Mouse (Mus musculus) forebrain, embryonic 11.5 days (tissue): Measurements from ENCODE around the gene Ifrd2. TPM values are rescaled to one million over a fixed set of nuclear protein-coding genes. Genes with fewer than 3 reads are reported as not detected.

Experiments used
- ATAC-seq: fragments of 200-750 bp; cut with Nextera tagmentation; replicated peaks from 2 replicates; pipeline ENCODE4 v1.8.0; 2017; ENCODE audit warnings: moderate TSS enrichment; ENCODE audit not compliant: low FRiP score
- DNase-seq: peaks from one replicate; pipeline ENCODE4 v3.0.0-alpha.2; 2017; ENCODE audit warnings: low spot score
- H3K27ac ChIP-seq: fragments of 300-500 bp; sonication (generic); 2 replicates; pipeline ENCODE4 v1.5.1; 2014; ENCODE audit warnings: low read depth, low read length
- H3K27me3 ChIP-seq: fragments of 300-500 bp; sonication (generic); 2 replicates; pipeline ENCODE4 v1.6.1; 2014; ENCODE audit warnings: mild to moderate bottlenecking, low read length, mixed read lengths; ENCODE audit not compliant: control insufficient read depth, insufficient read depth
- H3K36me3 ChIP-seq: fragments of 300-500 bp; sonication (generic); 2 replicates; pipeline ENCODE4 v1.6.1; 2014; ENCODE audit warnings: mild to moderate bottlenecking, low read length, moderate library complexity, mixed read lengths; ENCODE audit not compliant: control insufficient read depth, insufficient read depth
- H3K4me1 ChIP-seq: fragments of 300-500 bp; sonication (generic); replicated peaks from 2 replicates; pipeline ENCODE4 v1.6.1; 2014; ENCODE audit warnings: low read length, mixed read lengths; ENCODE audit not compliant: control insufficient read depth, insufficient read depth
- H3K4me2 ChIP-seq: fragments of 300-500 bp; sonication (generic); 2 replicates; pipeline ENCODE4 v1.6.1; 2014; ENCODE audit warnings: low read depth, mild to moderate bottlenecking, low read length, moderate library complexity, mixed read lengths; ENCODE audit not compliant: severe bottlenecking
- H3K4me3 ChIP-seq: fragments of 300-500 bp; sonication (generic); 2 replicates; pipeline ENCODE4 v1.5.1; 2014; ENCODE audit warnings: low read depth, low read length
- H3K9ac ChIP-seq: fragments of 300-500 bp; sonication (generic); 2 replicates; pipeline ENCODE4 v1.6.1; 2014; ENCODE audit warnings: low read length
- H3K9me3 ChIP-seq: fragments of 300-500 bp; sonication (generic); 2 replicates; pipeline ENCODE4 v1.6.1; 2016; ENCODE audit warnings: low read length, mixed read lengths; ENCODE audit not compliant: control insufficient read depth
- WGBS: fragments of 180-500 bp; shearing (Covaris S2); extraction: QIAGEN DNeasy Blood & Tissue Kit; methylation state at CpG from one replicate; pipeline ENCODE4 v1.1.7; 2014; 5-methylcytosine and 5-hydroxymethylcytosine counted together
- polyA plus RNA-seq: library from polyadenylated mRNA; unstranded; fragments of >200 nt; fragmentation: Nextera tagmentation; extraction: Ambion mirVana; gene quantifications from 2 replicates; pipeline ENCODE4 v1.2.1, GENCODE M21; 2014

Ifrd2 gene
- polyA plus RNA-seq, 1 experiment from 2014 or later, result 37.2 TPM

GRCm38 (mm10) chr9:107635279-107636028, 48.0 kb downstream of the Ifrd2 start, which contains the start of gene Gnai2:
Gnai2 (minus strand) TSS chr9:107635367.
- peak within 1 kb of the TSS; percentile 100 for H3K4me2 ChIP-seq
- ATAC-seq (peak; percentile 85), DNase-seq (peak; percentile 96)
- no peaks in the 10 kb centered on the region for H3K36me3 ChIP-seq
- WGBS, result 3% methylated on average over 38 of the region's 38 CpGs
- H3K9ac ChIP-seq, result peak within 1 kb of the TSS; percentile 97
- H3K9me3 ChIP-seq, result no peaks in the 10 kb centered on the region
- no peaks in the 10 kb centered on the region for H3K27me3 ChIP-seq
- H3K4me3 ChIP-seq, result peak within 1 kb of the TSS; percentile 89
- peaks cover 43% of the 10 kb centered on the region for H3K4me1 ChIP-seq
- H3K27ac ChIP-seq, result peak within 1 kb of the TSS; percentile 87

GRCm38 (mm10) chr9:107637070-107637469, 49.6 kb downstream of the Ifrd2 start:
- Histone ChIP-seq H3K27me3 (no peaks in the 10 kb centered on the region), H3K27ac (peak overlapping the region; percentile 90), H3K36me3 (no peaks in the 10 kb centered on the region), H3K4me3 (no peak overlapping the region), H3K4me1 (peaks cover 41% of the 10 kb centered on the region), H3K4me2 (peak overlapping the region; percentile 40), H3K9me3 (no peaks in the 10 kb centered on the region), H3K9ac (peak overlapping the region; percentile 54)
- 13% methylated on average over 7 of the region's 7 CpGs for WGBS
- DNase-seq, result peak; percentile 86
- peak; percentile 59 for ATAC-seq

- WGBS, result 37% methylated on average over 8 of the region's 8 CpGs
- peak overlapping the region; percentile 37; the same call in 1 of the 2 replicates for H3K9ac ChIP-seq
- H3K27me3 ChIP-seq, result no peaks in the 10 kb centered on the region
- peaks cover 32% of the 10 kb centered on the region for H3K4me1 ChIP-seq
- H3K9me3 ChIP-seq, result no peaks in the 10 kb centered on the region
- no peak overlapping the region for H3K4me2 ChIP-seq
- no peak overlapping the region for H3K4me3 ChIP-seq
- DNase-seq, result no peak
- no peaks in the 10 kb centered on the region for H3K36me3 ChIP-seq
- ATAC-seq, result no peak
- no peak overlapping the region for H3K27ac ChIP-seq
Measured at GRCm38 (mm10) chr9:107640257-107640772, 52.9 kb downstream of the Ifrd2 start.

- peak overlapping the region; percentile 32; the same call in 1 of the 2 replicates for H3K9ac ChIP-seq
- H3K27ac ChIP-seq, result peak overlapping the region; percentile 62
- H3K27me3 ChIP-seq, result no peaks in the 10 kb centered on the region
- H3K4me2 ChIP-seq, result no peak overlapping the region
- no peaks in the 10 kb centered on the region for H3K9me3 ChIP-seq
- no peaks in the 10 kb centered on the region for H3K36me3 ChIP-seq
- H3K4me1 ChIP-seq, result peaks cover 27% of the 10 kb centered on the region
- no peak for ATAC-seq
- H3K4me3 ChIP-seq, result no peak overlapping the region
- WGBS, result 19% methylated on average over 8 of the region's 8 CpGs
- DNase-seq, result no peak
Measured at GRCm38 (mm10) chr9:107641666-107642065, 54.2 kb downstream of the Ifrd2 start.

Other genes starting within 250 kb of the Ifrd2 start
- 11.2 and 13.8 TPM in 2 replicates for gene Hemk1, start 249.3 kb upstream of the Ifrd2 start, polyA plus RNA-seq
- gene 6430571L13Rik, start 247.0 kb upstream of the Ifrd2 start, polyA plus RNA-seq, result 1.3 and 1.6 TPM in 2 replicates
- 1.8 and 2.8 TPM in 2 replicates for gene Cacna2d2, start 188.0 kb upstream of the Ifrd2 start, polyA plus RNA-seq
- gene Tmem115, start 53.7 kb upstream of the Ifrd2 start, polyA plus RNA-seq, result 40.2 and 43.7 TPM in 2 replicates
- gene Cyb561d2, start 45.4 kb upstream of the Ifrd2 start, polyA plus RNA-seq, result 14.3 and 18.7 TPM in 2 replicates
- gene Nprl2, start 45.4 kb upstream of the Ifrd2 start, polyA plus RNA-seq, result 40.7 and 43.7 TPM in 2 replicates
- gene Zmynd10, start 40.3 kb upstream of the Ifrd2 start, polyA plus RNA-seq, result 1.1 and 2.3 TPM in 2 replicates
- 48.2 and 51.8 TPM in 2 replicates for gene Rassf1, start 36.1 kb upstream of the Ifrd2 start, polyA plus RNA-seq
- gene Tusc2, start 24.4 kb upstream of the Ifrd2 start, polyA plus RNA-seq, result 81.9 and 93.0 TPM in 2 replicates
- gene Hyal2, start 19.7 kb upstream of the Ifrd2 start, polyA plus RNA-seq, result 129 and 139 TPM in 2 replicates
- gene Hyal1, start 10.7 kb upstream of the Ifrd2 start, polyA plus RNA-seq, result 6.0 and 6.2 TPM in 2 replicates
- gene Naa80, start 8.8 kb upstream of the Ifrd2 start, polyA plus RNA-seq, result 11.3 and 15.2 TPM in 2 replicates
- gene Hyal3, start 6.8 kb upstream of the Ifrd2 start, polyA plus RNA-seq, result 0.39 TPM in 1 of 2 replicates, not detected in the other
- 1.7 TPM in 2 replicates for gene Sema3b, start 21.6 kb downstream of the Ifrd2 start, polyA plus RNA-seq
- 527 and 580 TPM in 2 replicates for gene Gnai2, start 47.7 kb downstream of the Ifrd2 start, polyA plus RNA-seq
- gene Slc38a3, start 81.9 kb downstream of the Ifrd2 start, polyA plus RNA-seq, result 6.7 TPM in 2 replicates
- 1.6 and 2.6 TPM in 2 replicates for gene Gnat1, start 92.1 kb downstream of the Ifrd2 start, polyA plus RNA-seq
- gene Sema3f, start 122.8 kb downstream of the Ifrd2 start, polyA plus RNA-seq, result 13.2 and 15.9 TPM in 2 replicates
- gene Rbm5, start 183.4 kb downstream of the Ifrd2 start, polyA plus RNA-seq, result 198 and 206 TPM in 2 replicates